Mouse (Mus musculus): Measurements from ENCODE around the gene Mgl2.

Gene Mgl2

GRCm38 (mm10) chr11:70129926-70130379, at the start of gene Mgl2:
Mgl2 (plus strand) TSS chr11:70130329.
- WGBS: 54% methylated on average over 9 of the region's 9 CpGs

- WGBS: 85% methylated on average over 15 of the region's 15 CpGs
Observed at GRCm38 (mm10) chr11:70080803-70081590, 49.1 kb upstream of the Mgl2 start.

- WGBS: 80% methylated on average over 8 of the region's 8 CpGs
Observed at GRCm38 (mm10) chr11:70084563-70084962, 45.6 kb upstream of the Mgl2 start.

GRCm38 (mm10) chr11:70091986-70092783, 37.9 kb upstream of the Mgl2 start, which contains the start of gene Asgr2:
Asgr2 (plus strand) TSS chr11:70092644.
- WGBS: 82% methylated on average over 12 of the region's 12 CpGs

- 86% methylated on average over 11 of the region's 11 CpGs for WGBS
Observed at GRCm38 (mm10) chr11:70097396-70097795, 32.7 kb upstream of the Mgl2 start.

GRCm38 (mm10) chr11:70099102-70099501, 31.0 kb upstream of the Mgl2 start:
- 71% methylated on average over 2 of the region's 2 CpGs for WGBS

GRCm38 (mm10) chr11:70099809-70100208, 30.3 kb upstream of the Mgl2 start:
- 91% methylated on average over 2 of the region's 2 CpGs for WGBS

- WGBS: 89% methylated on average over 14 of the region's 14 CpGs
Observed at GRCm38 (mm10) chr11:70103701-70104315, 26.3 kb upstream of the Mgl2 start.

- WGBS: 76% methylated on average over 8 of the region's 8 CpGs
Observed at GRCm38 (mm10) chr11:70107085-70107484, 23.0 kb upstream of the Mgl2 start.

- 67% methylated on average over 3 of the region's 3 CpGs for WGBS
Observed at GRCm38 (mm10) chr11:70110146-70110545, 20.0 kb upstream of the Mgl2 start.

- WGBS: 54% methylated on average over 4 of the region's 4 CpGs
Observed at GRCm38 (mm10) chr11:70114562-70114961, 15.6 kb upstream of the Mgl2 start.

- 96% methylated on average over 3 of the region's 3 CpGs for WGBS
Observed at GRCm38 (mm10) chr11:70115901-70116300, 14.2 kb upstream of the Mgl2 start.

- 80% methylated on average over 3 of the region's 3 CpGs for WGBS
Observed at GRCm38 (mm10) chr11:70135001-70135400, 4.9 kb downstream of the Mgl2 start.

GRCm38 (mm10) chr11:70135925-70136324, 5.8 kb downstream of the Mgl2 start:
- WGBS: 80% methylated on average over 8 of the region's 8 CpGs

- 84% methylated on average over 10 of the region's 10 CpGs for WGBS
Observed at GRCm38 (mm10) chr11:70139171-70139570, 9.0 kb downstream of the Mgl2 start.

- WGBS: 69% methylated on average over 3 of the region's 3 CpGs
Observed at GRCm38 (mm10) chr11:70151072-70151471, 20.9 kb downstream of the Mgl2 start.

GRCm38 (mm10) chr11:70155897-70156296, 25.8 kb downstream of the Mgl2 start, which contains the start of gene Clec10a:
Clec10a (plus strand) TSS chr11:70156197.
- no CpG with 5 or more reads among the region's 5 CpGs for WGBS

- WGBS: 74% methylated on average over 3 of the region's 3 CpGs
Observed at GRCm38 (mm10) chr11:70162336-70162735, 32.2 kb downstream of the Mgl2 start.

- WGBS: 71% methylated on average over 16 of the region's 16 CpGs
Observed at GRCm38 (mm10) chr11:70165972-70166921, 36.1 kb downstream of the Mgl2 start.

- WGBS: 72% methylated on average over 7 of the region's 7 CpGs
Observed at GRCm38 (mm10) chr11:70168136-70168535, 38.0 kb downstream of the Mgl2 start.

GRCm38 (mm10) chr11:70169471-70169870, 39.3 kb downstream of the Mgl2 start:
- 77% methylated on average over 7 of the region's 7 CpGs for WGBS
